In genomic region chr7:80215398-80215797, GRCm38 (mm10) we compare ENCODE assay signal across 8 mouse cellular contexts. TPM values are rescaled to one million over a fixed set of nuclear protein-coding genes. Genes with fewer than 3 reads are reported as not detected.
DNase-seq lines count a peak whose midpoint lies in the region; ATAC-seq lines count a peak whose summit lies in the region.

No protein-coding gene starts in this region.

- no peak overlapping the region for H3K27ac ChIP-seq in intestine, embryonic 15.5 days
- 0 out of 2 replicates have a peak overlapping the region, but pooled peaks have one; percentile 14 for H3K27ac ChIP-seq in limb, embryonic 11.5 days (replicated peaks; ENCODE audit: low read depth, low read length)
- H3K27ac ChIP-seq in midbrain, embryonic 13.5 days: peak overlapping the region; percentile 74

- H3K9ac ChIP-seq in intestine, embryonic 15.5 days: no peak overlapping the region
- peak overlapping the region; percentile 63 for H3K9ac ChIP-seq in limb, embryonic 11.5 days (ENCODE audit: low read length)
- H3K9ac ChIP-seq in midbrain, embryonic 13.5 days (replicated peaks): peak overlapping the region; percentile 64

- H3K4me1 ChIP-seq in intestine, embryonic 15.5 days (replicated peaks): 0 out of 2 replicates have a peak, but pooled peaks cover 2% of the 10 kb centered on the region
- no peaks in the 10 kb centered on the region for H3K4me1 ChIP-seq in limb, embryonic 11.5 days (ENCODE audit: control insufficient read depth, insufficient read depth, low read length)
- H3K4me1 ChIP-seq in midbrain, embryonic 13.5 days (replicated peaks): peaks cover 13% of the 10 kb centered on the region

- H3K9me3 ChIP-seq in intestine, embryonic 15.5 days: no peaks in the 10 kb centered on the region
- no peaks in the 10 kb centered on the region for H3K9me3 ChIP-seq in limb, embryonic 11.5 days (ENCODE audit: control insufficient read depth, low read length)
- no peaks in the 10 kb centered on the region for H3K9me3 ChIP-seq in midbrain, embryonic 13.5 days

- H3K36me3 ChIP-seq in intestine, embryonic 15.5 days: peaks cover 45% of the 10 kb centered on the region
- H3K36me3 ChIP-seq in limb, embryonic 11.5 days (ENCODE audit: control insufficient read depth, insufficient read depth, low read length): peaks cover 12% of the 10 kb centered on the region
- peaks cover 65% of the 10 kb centered on the region for H3K36me3 ChIP-seq in midbrain, embryonic 13.5 days

- peak; percentile 78 for DNase-seq in 3T3-L1 (ENCODE audit: low read depth, low spot score)
- peak; percentile 79 for DNase-seq in adrenal gland, adult 2 months
- peak; percentile 61 for DNase-seq in embryo, embryonic 11.5 days (ENCODE audit: low read depth, low spot score)
- DNase-seq in gastrocnemius, postnatal 4 days (ENCODE audit: low spot score in 2 of 2): peak; percentile 52 to 75
- peak; percentile 90 for DNase-seq in limb, embryonic 11.5 days (ENCODE audit: low spot score)
- peak; percentile 68 to 84 for DNase-seq in spleen, adult 18-20 months

- no peak overlapping the region for H3K4me3 ChIP-seq in intestine, embryonic 15.5 days (replicated peaks)
- H3K4me3 ChIP-seq in limb, embryonic 11.5 days (ENCODE audit: low read depth, low read length): no peak overlapping the region
- H3K4me3 ChIP-seq in midbrain, embryonic 13.5 days (replicated peaks): no peak overlapping the region

- no peaks in the 10 kb centered on the region for H3K27me3 ChIP-seq in intestine, embryonic 15.5 days (replicated peaks)
- H3K27me3 ChIP-seq in limb, embryonic 11.5 days (ENCODE audit: control insufficient read depth, insufficient read depth, low read length): no peaks in the 10 kb centered on the region
- no peaks in the 10 kb centered on the region for H3K27me3 ChIP-seq in midbrain, embryonic 13.5 days

- 30% methylated on average over 4 of the region's 4 CpGs for WGBS in intestine, embryonic 15.5 days
- 25% methylated on average over 4 of the region's 4 CpGs for WGBS in limb, embryonic 11.5 days
- 17% methylated on average over 4 of the region's 4 CpGs for WGBS in midbrain, embryonic 13.5 days

- ATAC-seq in intestine, embryonic 15.5 days: peak; percentile 88
- ATAC-seq in limb, embryonic 11.5 days (ENCODE audit: insufficient number of reproducible peaks, low FRiP score, low TSS enrichment, low read depth): peak; percentile 65
- peak; percentile 91 for ATAC-seq in midbrain, embryonic 13.5 days

- H3K4me2 ChIP-seq in intestine, embryonic 15.5 days (replicated peaks): no peak overlapping the region
- H3K4me2 ChIP-seq in limb, embryonic 11.5 days (ENCODE audit: low read depth, severe bottlenecking): no peak overlapping the region
- no peak overlapping the region for H3K4me2 ChIP-seq in midbrain, embryonic 13.5 days (replicated peaks)

RNA-seq across cellular contexts. Expression of gene Cib1, which starts 17.2 kb away (rescaled TPM):
- total RNA-seq in adrenal gland, adult 2 months (2021): 10 to 100 TPM; 66.7 to 75.3 TPM
- 110 and 126 TPM in 2 replicates for polyA plus RNA-seq in adrenal gland, adult 2 months (2012; rRNA removed)
- total RNA-seq in gastrocnemius, postnatal 4 days (2021): 10 to 100 TPM; 21.1 to 21.2 TPM
- polyA plus RNA-seq in intestine, embryonic 15.5 days (2015; fragmentation: Nextera tagmentation; extraction: Ambion mirVana): 199 and 237 TPM in 2 replicates
- polyA plus RNA-seq in limb, embryonic 11.5 days (2014; fragmentation: Nextera tagmentation; extraction: Ambion mirVana): 55.5 and 60.8 TPM in 2 replicates
- polyA plus RNA-seq in midbrain, embryonic 13.5 days (2015; fragmentation: Nextera tagmentation; extraction: Ambion mirVana): 30.1 and 38.1 TPM in 2 replicates

RNA-seq across cellular contexts. Expression of gene Gdpgp1, which starts 17.3 kb away (rescaled TPM):
- total RNA-seq in adrenal gland, adult 2 months (2021): 1 to 10 TPM; 3.6 to 4.6 TPM
- 2.6 and 2.9 TPM in 2 replicates for polyA plus RNA-seq in adrenal gland, adult 2 months (2012; rRNA removed)
- total RNA-seq in gastrocnemius, postnatal 4 days (2021): 1 to 10 TPM; 1.7 to 1.9 TPM
- 6.5 and 6.6 TPM in 2 replicates for polyA plus RNA-seq in intestine, embryonic 15.5 days (2015; fragmentation: Nextera tagmentation; extraction: Ambion mirVana)
- polyA plus RNA-seq in limb, embryonic 11.5 days (2014; fragmentation: Nextera tagmentation; extraction: Ambion mirVana): 4.6 and 4.8 TPM in 2 replicates
- polyA plus RNA-seq in midbrain, embryonic 13.5 days (2015; fragmentation: Nextera tagmentation; extraction: Ambion mirVana): 4.2 and 4.3 TPM in 2 replicates

RNA-seq across cellular contexts. Expression of gene Sema4b, which starts 28.8 kb away (rescaled TPM):
- total RNA-seq in adrenal gland, adult 2 months (2021): 10 to 100 TPM; 57.7 to 66.4 TPM
- 55.1 and 65.8 TPM in 2 replicates for polyA plus RNA-seq in adrenal gland, adult 2 months (2012; rRNA removed)
- 1 to 10 TPM; 5.4 to 5.6 TPM for total RNA-seq in gastrocnemius, postnatal 4 days (2021)
- polyA plus RNA-seq in intestine, embryonic 15.5 days (2015; fragmentation: Nextera tagmentation; extraction: Ambion mirVana): 16.8 and 16.9 TPM in 2 replicates
- polyA plus RNA-seq in limb, embryonic 11.5 days (2014; fragmentation: Nextera tagmentation; extraction: Ambion mirVana): 8.3 and 9.0 TPM in 2 replicates
- 22.8 and 24.0 TPM in 2 replicates for polyA plus RNA-seq in midbrain, embryonic 13.5 days (2015; fragmentation: Nextera tagmentation; extraction: Ambion mirVana)

RNA-seq across cellular contexts. Expression of gene Ttll13, which starts 30.8 kb away (rescaled TPM):
- total RNA-seq in adrenal gland, adult 2 months (2021): 1 to 10 TPM in 1 of 2 experiments, under 1 TPM in 1; 0.89 to 1.2 TPM
- polyA plus RNA-seq in adrenal gland, adult 2 months (2012; rRNA removed): 0.66 TPM in 2 replicates
- under 1 TPM; 0.36 to 0.61 TPM for total RNA-seq in gastrocnemius, postnatal 4 days (2021)
- 0.96 and 1.3 TPM in 2 replicates for polyA plus RNA-seq in intestine, embryonic 15.5 days (2015; fragmentation: Nextera tagmentation; extraction: Ambion mirVana)
- polyA plus RNA-seq in limb, embryonic 11.5 days (2014; fragmentation: Nextera tagmentation; extraction: Ambion mirVana): 0.30 and 0.91 TPM in 2 replicates
- polyA plus RNA-seq in midbrain, embryonic 13.5 days (2015; fragmentation: Nextera tagmentation; extraction: Ambion mirVana): 1.9 and 2.0 TPM in 2 replicates

RNA-seq across cellular contexts. Expression of gene Ngrn, which starts 45.6 kb away (rescaled TPM):
- total RNA-seq in adrenal gland, adult 2 months (2021): 10 to 100 TPM; 35.7 to 50.1 TPM
- 38.7 and 45.6 TPM in 2 replicates for polyA plus RNA-seq in adrenal gland, adult 2 months (2012; rRNA removed)
- total RNA-seq in gastrocnemius, postnatal 4 days (2021): 10 to 100 TPM; 24.4 to 24.6 TPM
- polyA plus RNA-seq in intestine, embryonic 15.5 days (2015; fragmentation: Nextera tagmentation; extraction: Ambion mirVana): 51.3 and 52.8 TPM in 2 replicates
- polyA plus RNA-seq in limb, embryonic 11.5 days (2014; fragmentation: Nextera tagmentation; extraction: Ambion mirVana): 47.4 and 49.0 TPM in 2 replicates
- polyA plus RNA-seq in midbrain, embryonic 13.5 days (2015; fragmentation: Nextera tagmentation; extraction: Ambion mirVana): 63.8 and 64.3 TPM in 2 replicates
